ENCODE assay signal across 9 mouse cellular contexts in the genomic region with DNA sequence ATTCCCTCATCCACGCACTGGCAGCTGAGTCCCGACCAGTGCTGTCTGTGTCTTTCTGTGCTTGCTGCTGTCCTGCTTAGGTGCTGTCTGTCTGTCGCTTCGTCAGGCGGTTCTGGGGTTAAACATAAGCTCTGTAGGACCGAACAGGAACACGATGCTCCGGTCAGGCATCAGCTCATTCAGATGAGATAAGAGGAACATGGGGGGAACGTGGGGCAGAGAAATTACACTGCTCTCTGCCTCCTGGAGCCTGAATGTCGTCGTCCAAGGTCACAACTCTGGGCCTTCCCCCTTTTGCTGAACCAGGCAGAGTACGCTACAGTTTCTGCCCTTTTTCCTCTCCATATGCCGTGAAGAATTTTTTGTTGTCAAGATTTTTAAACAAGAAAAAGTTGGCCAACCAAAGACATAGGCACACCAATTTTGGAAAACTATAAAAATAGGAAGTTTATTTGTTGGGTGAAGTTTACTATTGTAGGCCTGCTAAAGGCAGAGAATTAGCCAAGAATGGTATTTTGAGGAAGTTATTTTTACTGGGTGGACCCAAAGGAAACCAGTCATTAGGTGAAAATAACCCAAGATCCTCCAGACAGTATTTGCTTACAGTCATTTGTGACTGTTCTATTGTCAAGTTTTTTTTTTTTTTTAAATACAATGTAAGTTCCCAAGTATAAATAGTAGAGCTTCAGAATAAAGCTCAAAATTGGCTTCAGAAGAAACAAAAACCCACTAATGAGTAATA.
DNase-seq lines count a peak whose midpoint lies in the region; ATAC-seq lines count a peak whose summit lies in the region.
"Had no signal": no experiment of that assay in that cellular context is flagged by ENCODE, and none has a peak within 500 bp of the region (broad histone marks: within the 10 kb centered on the region; RNA-seq: fewer than 3 reads in every experiment).

No protein-coding gene starts in this region.

- H3K9ac ChIP-seq in lung, embryonic 15.5 days, result no peak overlapping the region
- no peak overlapping the region for H3K9ac ChIP-seq in heart, embryonic 14.5 days (ENCODE audit: low read length)
- H3K9ac ChIP-seq: limb, embryonic 12.5 days had no signal

- H3K27me3 ChIP-seq in lung, embryonic 15.5 days, result no peaks in the 10 kb centered on the region
- no peaks in the 10 kb centered on the region for H3K27me3 ChIP-seq in heart, embryonic 14.5 days (ENCODE audit: control insufficient read depth, insufficient read depth, low read length)
- H3K27me3 ChIP-seq: limb, embryonic 12.5 days had no signal

- H3K9me3 ChIP-seq in lung, embryonic 15.5 days, result no peaks in the 10 kb centered on the region
- no peaks in the 10 kb centered on the region for H3K9me3 ChIP-seq in heart, embryonic 14.5 days (ENCODE audit: control insufficient read depth, low read length)
- H3K9me3 ChIP-seq: limb, embryonic 12.5 days had no signal

- 0 out of 2 replicates have a peak overlapping the region, but pooled peaks have one; percentile 3 for H3K27ac ChIP-seq in lung, embryonic 15.5 days
- H3K27ac ChIP-seq in heart, embryonic 14.5 days (replicated peaks in 1 of 2; ENCODE audit: control insufficient read depth in 1 of 2, insufficient read depth in 1 of 2, low read depth in 2 of 2, low read length in 2 of 2), result peak overlapping the region; percentile 56 to 65
- H3K27ac ChIP-seq: limb, embryonic 12.5 days had no signal

- H3K4me1 ChIP-seq in lung, embryonic 15.5 days, result peaks cover 57% of the 10 kb centered on the region
- H3K4me1 ChIP-seq in heart, embryonic 14.5 days (ENCODE audit: control insufficient read depth in 2 of 2, insufficient read depth in 2 of 2, low read length in 2 of 2), result peaks cover 44 to 80% of the 10 kb centered on the region in 2 experiments

- 36% methylated on average over 13 of the region's 13 CpGs for WGBS in lung, embryonic 15.5 days
- WGBS in heart, embryonic 14.5 days, result 17% methylated on average over 13 of the region's 13 CpGs

- H3K4me2 ChIP-seq in lung, embryonic 15.5 days, result no peak overlapping the region
- 0 out of 2 replicates have a peak overlapping the region, but pooled peaks have one; percentile 1 for H3K4me2 ChIP-seq in heart, embryonic 14.5 days (ENCODE audit: low read length)
- H3K4me2 ChIP-seq: limb, embryonic 12.5 days had no signal

- peak; percentile 46 for DNase-seq in adrenal gland, postnatal 14 days
- no peak for DNase-seq in adrenal gland, adult 8-10 months
- no peak for DNase-seq in lung, postnatal 25 days (ENCODE audit: low spot score)
- no peak for DNase-seq in layer of hippocampus, adult 8-10 months (ENCODE audit: low spot score in 2 of 2)
- DNase-seq in layer of hippocampus, adult 9-11 months, result no peak

- no peak for ATAC-seq in lung, embryonic 15.5 days (ENCODE audit: borderline replicate concordance, extremely low read depth, low FRiP score, low TSS enrichment)
- ATAC-seq in heart, embryonic 14.5 days (ENCODE audit: insufficient number of reproducible peaks, insufficient read depth, low FRiP score, low read depth), result no peak
- peak; percentile 85 for ATAC-seq in neutrophil, adult 5-6 weeks (ENCODE audit: extremely low read depth, insufficient number of reproducible peaks, low FRiP score, poor library complexity, severe bottlenecking)

- H3K4me3 ChIP-seq in lung, embryonic 15.5 days, result no peak overlapping the region
- H3K4me3 ChIP-seq in heart, embryonic 14.5 days (ENCODE audit: control insufficient read depth in 1 of 2, insufficient read depth in 1 of 2, low read depth in 1 of 2, low read length in 2 of 2), result no peak overlapping the region
- H3K4me3 ChIP-seq: limb, embryonic 12.5 days had no signal

- no peaks in the 10 kb centered on the region for H3K36me3 ChIP-seq in lung, embryonic 15.5 days
- H3K36me3 ChIP-seq in heart, embryonic 14.5 days (ENCODE audit: control insufficient read depth, insufficient read depth, low read length), result no peaks in the 10 kb centered on the region
- H3K36me3 ChIP-seq: limb, embryonic 12.5 days had no signal
